Mouse (Mus musculus) frontal cortex, postnatal 25 days (tissue): ENCODE measurements around the gene Dennd4b.
"Not testable (repeated sequence)": the region's sequence is repeated elsewhere in the genome, so short reads cannot be mapped to it uniquely, and the experiment has no call there.

Experiments
- DNase-seq, 2 experiments: peaks; one replicate each; pipeline ENCODE4 v3.0.0; 2022; ENCODE audit warnings: low spot score in 2 of 2

Gene Dennd4b

DNA sequence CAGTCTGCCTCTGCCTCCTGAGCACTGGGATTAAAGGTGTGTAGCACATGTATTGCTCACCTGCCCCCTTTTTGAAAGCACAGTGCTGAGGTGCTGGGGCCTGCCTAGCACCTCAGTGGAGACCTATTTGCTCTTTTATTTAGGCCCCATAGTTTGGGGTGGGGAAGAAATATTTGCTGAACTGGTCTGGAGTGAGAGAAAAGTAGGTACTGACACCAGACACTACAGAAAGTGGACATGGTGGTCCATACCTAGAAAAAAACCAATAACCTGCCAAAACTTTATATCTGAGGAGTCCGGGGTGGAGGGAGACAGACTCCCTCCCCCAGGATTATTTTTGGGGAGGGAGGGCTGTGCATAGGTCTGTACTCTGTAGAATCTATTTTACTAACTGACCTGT, 11.8 kb upstream of the Dennd4b start:
- not testable (repeated sequence) for DNase-seq

DNA sequence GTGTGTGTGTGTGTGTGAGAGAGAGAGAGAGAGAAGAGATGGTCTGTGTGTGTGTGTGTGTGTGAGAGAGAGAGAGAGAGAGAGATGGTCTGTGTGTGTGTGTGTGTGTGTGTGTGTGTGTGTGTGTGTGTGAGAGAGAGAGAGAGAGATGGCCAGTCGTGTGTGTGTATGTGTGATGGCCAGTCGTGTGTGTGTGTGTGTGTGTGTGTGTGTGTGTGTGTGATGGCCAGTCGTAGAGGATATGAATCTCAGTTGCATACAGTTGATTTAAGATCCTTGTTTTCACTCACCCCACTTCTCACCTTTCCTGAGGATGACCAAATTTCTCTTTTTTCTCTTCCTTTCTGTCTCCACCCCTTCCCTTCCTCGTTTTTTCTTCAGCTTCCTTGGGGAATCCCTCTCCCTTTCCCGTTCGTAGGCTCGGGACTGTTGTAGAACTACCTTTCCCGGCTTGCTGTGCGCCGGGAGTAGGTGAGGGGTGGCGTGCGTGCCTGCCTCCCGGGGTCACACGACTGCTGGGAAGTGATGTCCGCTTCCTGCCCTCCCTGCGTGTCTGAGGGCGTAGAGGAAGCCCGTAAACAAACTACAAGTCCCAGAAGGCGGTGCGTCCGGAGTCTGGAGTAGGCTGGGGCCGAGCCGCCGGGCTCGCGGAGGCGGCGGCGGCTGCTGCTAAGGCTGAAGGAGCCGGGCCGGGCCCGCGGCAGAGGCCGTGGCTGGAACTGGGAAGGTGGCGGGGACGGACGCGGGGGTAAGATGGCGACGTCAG, 11.1 kb upstream of the Dennd4b start, which contains the start of gene Crtc2:
TSS of gene Crtc2 (plus strand) at position 511 of the 766 bp plus-strand sequence.
- peak; percentile 90 to 96 for DNase-seq

DNA sequence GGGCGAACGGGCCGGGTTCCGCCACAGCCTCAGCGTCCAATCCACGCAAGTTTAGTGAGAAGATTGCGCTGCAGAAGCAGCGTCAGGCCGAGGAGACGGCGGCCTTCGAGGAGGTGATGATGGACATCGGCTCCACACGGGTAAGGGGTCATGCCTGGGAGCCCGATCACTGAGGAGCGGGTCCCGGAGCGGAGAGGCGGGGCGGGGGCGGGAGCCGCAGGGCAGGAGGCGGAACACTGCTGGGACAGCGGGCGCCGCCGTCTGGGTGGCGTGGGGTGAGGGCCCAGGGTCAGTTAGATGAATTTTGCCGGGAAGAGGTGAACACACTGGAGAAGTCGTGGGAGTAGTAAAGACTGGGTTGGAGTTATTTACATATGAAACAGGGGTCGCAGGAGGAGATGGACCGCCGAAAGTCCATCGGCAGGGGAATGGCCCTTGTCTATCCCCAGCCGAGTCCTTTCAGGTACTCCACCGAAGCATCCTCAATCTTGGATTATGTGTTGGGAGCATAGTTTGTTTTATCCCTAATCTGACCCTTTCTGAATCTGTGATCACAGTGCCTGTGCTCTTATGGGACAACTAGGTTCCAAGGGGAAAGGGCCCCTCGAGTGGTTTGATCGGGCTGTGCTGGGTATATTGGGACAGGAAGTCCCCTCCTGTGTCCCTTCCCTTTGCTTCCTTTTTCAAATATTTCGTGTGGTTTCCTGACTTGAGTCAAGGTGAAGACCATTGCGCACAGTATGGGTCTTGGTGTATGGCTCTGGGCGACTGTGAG, 10.4 kb upstream of the Dennd4b start:
- no peak for DNase-seq

DNA sequence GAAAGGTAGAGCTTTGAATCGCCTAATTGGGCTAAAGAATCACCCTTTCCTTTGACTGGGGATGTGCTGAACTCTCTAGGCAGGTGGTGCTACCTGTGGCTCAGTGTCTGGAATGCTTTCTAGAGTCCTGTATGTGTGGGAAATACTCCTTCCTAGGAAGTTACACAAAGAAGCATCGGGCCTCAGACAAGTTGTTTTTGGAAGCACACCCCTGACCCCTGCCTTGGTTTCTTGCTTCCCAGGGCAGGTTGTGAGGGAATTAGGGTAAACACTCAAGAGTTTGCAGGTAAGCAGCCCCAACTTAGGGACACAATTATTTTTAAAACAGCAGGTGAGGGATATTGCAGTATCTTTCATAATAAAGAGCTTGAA, 9.8 kb upstream of the Dennd4b start:
- DNase-seq: no peak

DNA sequence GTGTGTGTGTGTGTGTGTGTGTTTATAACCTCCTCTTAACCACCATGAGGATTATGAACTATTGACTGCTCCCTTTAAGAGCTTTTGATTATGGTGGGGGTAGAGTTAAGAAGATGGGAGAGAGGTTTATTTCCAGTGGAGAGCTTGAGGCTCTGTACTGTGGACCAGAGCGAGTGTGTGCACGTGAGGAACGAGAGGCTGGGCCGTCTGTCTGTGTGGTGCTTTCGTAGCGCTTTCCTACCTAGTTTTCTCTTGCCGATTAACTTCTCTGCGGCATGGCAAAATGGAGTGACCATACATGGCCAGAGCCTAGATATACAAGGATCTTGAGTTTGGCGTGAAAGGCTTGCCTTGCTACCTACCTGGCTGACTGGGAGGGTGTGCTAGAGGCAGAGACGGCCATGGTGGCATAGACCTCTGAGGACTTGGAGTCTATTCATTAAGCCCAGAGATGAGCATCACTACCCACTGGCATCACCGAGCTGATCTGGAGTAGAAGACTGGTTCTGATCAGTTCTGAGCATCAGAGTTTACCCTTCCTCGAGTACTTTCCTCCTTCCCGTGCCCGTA, 9.1 kb upstream of the Dennd4b start:
- DNase-seq: no peak

DNA sequence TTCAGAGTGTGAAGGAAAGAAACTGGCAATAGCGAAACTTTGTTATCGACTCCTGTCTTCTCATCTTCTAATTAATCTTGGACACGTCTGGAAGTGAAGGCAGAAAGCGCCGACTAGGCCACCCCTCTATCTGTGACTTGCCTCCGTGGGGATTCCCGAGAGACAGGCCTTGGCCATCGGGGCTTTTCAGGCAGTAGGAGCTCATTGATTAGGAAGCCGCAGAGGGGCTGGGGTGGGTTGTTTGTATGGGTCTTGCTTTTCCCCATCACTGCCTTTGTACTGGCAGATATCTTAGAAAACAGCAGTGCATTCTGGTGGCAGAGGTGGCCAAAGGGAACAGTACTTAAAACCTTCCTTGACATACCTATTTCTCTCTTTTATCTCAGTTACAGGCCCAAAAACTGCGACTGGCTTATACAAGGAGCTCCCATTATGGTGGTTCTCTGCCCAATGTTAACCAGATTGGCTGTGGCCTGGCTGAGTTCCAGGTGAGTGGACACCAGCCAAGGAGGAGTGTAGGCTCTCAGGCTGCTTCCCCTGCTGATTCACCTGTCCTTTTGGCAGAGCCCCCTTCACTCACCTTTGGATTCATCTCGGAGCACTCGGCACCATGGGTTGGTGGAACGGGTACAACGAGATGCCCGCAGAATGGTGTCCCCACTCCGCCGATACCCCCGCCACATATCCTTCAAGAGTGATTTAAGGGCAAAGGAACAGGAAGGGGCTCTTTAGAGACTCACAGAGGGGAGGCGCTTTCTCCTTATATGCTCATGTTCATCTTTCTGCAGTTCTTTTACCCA, 8.1 kb upstream of the Dennd4b start:
- no peak for DNase-seq

DNA sequence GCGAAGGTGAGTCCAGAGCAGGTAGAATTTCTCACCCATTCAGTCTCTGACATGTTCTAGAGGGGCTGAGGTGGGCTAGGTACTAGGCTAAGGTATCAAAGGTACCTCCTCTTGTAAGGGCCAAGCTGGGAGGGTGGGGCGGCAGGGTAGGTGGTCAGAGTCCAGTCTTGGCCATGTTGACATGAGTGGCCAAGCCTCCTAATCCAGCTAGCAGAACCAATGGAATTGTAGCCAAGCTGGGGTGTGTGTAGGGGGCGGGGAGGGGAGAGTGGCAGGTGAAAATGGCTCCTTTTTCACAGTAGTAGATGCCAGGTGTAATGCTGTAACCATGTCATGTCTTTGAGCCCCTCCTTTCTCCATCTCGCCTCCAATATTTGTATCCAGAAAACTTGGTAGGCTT, 6.5 kb upstream of the Dennd4b start:
- DNase-seq: no peak

DNA sequence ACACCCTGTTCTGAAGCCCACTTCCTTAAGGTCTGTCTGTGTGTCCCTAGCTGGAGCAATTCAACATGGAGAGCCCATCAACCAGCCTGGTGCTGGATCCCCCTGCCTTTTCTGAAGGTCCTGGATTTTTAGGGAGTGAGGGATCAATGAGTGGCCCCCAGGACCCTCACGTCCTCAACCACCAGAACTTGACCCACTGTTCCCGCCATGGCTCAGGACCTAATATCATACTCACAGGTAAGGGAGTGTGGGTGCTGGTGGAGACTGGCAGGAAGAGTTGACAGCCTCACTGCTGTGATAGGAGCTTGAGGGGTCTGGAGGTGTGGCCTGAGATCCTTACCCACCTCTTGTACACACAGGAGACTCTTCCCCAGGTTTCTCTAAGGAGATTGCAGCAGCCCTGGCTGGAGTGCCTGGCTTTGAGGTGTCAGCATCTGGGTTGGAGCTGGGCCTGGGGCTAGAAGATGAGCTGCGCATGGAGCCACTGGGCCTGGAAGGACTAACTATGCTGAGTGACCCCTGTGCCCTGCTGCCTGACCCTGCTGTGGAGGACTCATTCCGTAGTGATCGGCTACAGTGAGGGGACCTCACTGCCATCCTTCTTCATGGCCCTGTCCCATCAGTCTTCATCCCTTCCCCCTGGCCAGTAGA, 1.7 kb upstream of the Dennd4b start:
- no peak for DNase-seq

DNA sequence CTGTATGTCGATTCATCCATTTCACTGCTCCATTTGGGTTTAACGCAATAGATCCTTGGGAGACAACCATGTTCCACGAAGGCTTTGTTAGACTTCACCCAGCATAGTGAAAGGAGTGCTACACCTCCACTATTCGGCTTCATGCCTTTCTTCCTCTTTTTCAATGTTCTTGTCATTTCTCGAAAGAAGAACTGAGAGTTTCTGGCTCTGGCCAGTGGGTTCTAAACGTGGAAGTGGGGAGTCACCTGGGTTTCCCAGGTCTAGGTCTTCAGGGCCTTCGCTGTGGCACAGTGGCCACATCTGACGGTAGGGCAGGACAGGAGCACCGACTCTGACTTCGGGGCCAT, 325 bp upstream of the Dennd4b start:
- DNase-seq: no peak

DNA sequence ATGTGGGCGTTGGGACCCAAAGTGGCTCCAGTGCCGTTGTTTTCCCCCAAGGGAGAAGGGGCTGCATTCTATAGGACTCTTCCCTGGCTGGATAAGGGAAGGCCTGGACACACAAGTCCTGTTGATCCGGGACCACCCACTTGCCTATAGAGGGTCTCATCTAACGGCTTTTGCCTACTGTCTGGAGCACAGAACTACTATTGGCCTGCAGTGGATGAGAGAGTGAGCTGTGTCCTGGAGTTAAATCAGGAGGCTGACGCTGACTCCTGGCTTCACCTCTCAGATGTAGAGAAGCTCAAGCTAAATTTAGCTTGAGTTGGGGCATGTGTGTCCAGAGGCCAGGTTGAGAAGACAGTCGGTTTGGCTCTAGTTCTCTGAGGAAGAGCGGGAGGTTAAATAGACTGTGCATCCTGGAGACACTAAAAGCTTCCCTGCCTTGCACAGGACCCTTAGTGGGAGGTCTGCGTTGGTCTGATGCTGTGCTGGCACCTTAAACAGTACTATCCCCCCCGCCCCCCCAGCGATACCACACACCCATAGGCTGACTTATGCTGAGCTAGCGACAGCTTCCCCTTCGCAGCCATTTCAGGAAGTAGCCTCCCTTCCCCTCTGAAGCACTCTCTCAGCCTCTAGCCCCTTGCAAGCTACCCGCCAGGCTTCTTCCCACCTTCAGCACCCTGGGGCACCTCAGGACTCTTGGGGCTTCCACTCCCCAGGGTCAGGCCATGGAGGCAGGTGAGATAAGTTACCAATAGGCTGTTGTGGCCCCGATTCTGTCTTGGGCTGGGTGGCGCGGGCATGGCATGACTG, 1.2 kb downstream of the Dennd4b start:
- no peak for DNase-seq

DNA sequence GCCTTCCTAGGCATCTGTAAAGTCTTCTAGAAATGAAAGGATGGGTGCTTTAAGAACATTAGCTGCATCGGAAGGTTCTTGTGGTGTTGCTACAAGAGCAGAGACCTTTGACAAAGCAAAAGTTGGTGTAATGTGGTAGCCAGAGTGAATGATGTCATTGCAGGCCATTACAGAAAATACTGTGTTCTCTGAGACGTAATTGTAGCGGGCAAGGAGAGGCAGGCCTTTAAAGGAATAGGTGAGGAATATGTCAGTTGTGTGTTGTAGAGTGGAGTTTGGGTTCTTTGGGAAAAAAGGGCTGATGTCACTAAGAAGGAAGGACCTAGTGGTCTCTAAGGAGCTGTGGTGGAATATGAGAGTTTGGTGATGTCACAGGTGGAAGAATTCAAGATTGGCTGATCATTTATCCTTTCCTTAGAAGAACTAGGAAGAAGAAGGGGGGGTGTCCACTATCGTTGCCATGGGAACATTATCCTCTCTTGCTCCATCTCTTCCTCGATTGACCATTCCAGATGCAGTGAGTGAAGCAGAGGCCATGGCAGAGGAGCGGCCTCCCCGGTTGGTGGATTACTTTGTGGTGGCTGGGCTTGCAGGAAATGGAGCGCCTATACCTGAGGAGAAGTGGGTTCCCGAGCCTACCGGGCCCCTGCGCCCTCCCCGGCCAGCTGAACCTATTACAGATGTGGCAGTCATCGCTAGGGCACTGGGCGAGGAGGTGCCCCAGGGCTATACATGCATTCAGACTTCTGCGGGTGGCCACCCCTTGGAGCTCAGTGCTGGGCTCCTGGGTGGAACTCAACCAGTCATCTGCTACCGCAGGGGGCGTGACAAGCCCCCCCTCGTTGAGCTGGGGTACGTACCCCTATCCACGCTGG, 2.2 kb downstream of the Dennd4b start:
- no peak for DNase-seq

DNA sequence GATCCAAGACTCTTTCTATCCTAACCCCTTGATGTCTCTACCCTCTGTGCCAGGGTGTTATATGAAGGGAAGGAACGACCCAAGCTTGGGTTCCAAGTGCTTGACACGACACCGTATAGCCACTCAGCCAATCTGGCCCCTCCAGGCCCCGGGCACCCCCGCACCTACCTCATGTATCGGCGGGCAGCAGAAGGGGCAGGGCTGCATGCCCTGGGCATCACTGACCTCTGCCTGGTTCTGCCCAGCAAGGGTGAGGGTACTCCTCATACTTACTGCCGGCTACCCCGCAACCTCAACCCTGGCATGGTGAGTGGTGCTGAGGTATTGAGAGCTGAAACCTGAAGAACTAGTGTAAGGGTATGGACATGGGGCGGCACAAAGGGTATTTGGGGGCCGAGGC, 3.2 kb downstream of the Dennd4b start:
- DNase-seq: no peak

DNA sequence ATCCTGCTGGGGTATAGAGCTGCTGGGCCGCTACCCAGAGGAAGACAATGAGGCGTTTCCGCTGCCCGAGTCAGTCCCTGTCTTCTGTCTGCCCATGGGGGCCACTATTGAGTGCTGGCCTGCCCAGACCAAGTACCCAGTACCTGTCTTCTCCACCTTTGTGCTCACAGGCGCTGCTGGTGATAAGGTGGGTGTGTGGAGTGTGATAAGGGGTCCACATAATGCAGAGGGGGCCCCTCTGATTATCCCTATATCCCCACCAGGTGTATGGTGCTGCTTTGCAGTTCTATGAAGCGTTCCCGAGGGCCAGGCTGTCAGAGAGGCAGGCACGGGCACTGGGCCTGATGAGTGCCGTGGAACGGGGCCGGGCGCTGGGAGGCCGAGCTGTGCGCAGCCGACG, 4.0 kb downstream of the Dennd4b start:
- DNase-seq: no peak

DNA sequence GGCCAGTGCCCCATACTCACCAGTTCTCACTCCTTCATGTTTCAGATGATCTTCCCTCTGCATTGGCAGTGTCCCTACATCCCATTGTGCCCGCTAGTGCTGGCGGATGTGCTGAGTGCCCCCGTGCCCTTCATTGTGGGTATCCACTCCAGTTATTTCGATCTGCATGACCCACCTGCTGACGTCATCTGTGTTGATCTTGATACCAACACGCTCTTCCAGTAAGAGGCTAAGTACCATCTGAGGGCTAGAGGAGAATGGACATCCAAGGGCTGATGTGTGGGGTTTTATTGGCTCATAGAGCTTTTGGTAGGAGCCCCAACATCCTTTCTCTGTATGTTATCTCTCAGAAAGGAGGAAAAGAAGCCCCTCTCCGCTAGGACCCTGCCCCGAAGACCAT, 5.8 kb downstream of the Dennd4b start:
- DNase-seq: no peak

DNA sequence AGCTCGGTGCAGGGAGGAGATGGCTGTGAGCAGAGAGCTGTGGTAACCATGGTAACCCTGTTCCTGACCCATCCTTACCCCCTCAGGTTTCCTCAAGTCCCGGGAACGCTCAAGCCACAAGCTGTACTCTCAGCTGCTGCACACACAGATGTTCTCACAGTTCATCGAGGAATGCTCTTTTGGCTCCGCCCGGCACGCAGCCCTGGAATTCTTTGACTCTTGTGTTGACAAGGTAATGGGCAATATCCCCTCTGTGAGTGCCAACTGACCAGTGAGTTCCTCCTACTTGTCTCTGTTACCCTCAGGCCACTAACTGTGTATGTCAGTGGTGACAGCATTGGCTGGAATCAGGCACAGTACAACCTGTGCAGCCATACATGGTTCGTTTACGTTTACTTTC, 7.2 kb downstream of the Dennd4b start:
- DNase-seq: no peak

DNA sequence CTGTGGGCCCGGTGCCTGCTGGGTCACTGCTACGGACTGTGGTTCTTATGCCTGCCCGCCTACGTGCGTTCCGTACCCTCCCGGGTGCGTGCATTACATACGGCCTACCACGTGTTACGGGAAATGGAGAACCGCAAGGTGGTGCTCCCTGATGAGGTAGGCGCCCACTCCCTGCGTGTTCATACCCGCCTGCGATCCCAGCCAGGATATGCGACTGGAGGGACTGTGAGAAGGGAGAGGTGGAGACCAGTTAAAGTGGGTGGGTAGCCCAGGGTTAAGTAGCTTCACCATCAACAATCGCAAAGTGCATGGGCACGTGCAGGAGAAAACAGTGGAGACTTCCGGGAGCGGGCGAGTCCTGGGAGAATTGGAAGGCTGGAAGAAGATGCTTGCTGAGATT, 8.9 kb downstream of the Dennd4b start:
- DNase-seq: no peak

DNA sequence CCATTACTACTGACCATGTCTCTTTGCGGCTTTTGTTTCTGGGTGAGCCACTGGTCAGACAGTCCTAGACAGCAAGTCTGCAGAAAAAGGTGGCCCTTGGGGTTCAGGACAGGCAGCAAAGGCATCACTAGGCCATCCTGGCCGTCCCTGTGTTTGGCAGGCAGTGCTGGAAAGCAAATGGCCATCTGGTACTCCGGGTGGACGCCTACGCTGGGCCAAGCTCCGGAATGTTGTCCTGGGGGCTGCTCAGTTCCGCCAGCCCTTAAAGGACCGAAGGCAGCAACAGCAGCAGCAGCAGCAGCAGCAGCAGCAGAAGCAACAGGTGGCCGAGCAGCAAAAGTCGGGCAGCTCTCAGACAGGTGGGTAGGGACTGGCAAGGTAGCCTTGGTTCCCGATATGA, 10.3 kb downstream of the Dennd4b start:
- no peak for DNase-seq

DNA sequence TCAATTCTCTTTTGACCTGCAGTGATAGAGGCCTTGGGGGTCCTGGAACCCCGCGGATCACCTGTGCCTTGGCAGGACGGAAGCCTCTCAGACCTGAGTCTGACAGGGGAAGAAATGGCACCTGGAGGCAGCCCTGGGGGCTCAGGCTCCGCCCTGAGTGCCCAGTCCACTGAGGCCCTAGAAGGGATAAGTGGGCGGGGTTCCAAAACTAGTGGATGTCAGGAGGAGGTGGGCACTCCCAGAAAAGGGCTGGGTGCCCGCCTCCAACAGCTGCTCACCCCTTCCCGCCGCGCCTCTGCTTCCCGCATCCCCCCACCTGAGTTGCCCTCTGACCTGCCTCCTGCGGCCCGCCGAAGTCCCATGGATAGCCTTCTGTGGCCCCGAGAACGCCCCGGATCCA, 11.9 kb downstream of the Dennd4b start:
- no peak for DNase-seq

DNA sequence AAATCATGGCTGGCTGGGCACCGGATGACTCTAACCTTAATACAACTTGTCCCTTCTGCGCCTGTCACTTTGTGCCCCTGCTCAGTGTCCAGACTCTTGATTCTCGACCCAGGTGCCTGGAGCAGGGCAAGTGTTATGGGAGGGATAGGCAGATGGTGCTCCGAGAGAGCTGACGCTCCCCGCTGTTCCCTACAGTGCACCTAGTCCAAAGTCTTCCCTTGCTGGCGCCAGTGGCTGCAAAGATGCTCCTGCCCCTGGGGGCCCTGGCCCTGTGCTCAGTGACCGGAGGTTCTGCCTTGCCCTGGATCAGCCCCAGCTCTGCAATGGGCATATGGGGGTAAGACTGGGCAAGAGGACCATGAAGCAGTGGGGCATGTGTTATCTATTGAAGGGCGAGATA, 12.8 kb downstream of the Dennd4b start:
- DNase-seq: no peak

DNA sequence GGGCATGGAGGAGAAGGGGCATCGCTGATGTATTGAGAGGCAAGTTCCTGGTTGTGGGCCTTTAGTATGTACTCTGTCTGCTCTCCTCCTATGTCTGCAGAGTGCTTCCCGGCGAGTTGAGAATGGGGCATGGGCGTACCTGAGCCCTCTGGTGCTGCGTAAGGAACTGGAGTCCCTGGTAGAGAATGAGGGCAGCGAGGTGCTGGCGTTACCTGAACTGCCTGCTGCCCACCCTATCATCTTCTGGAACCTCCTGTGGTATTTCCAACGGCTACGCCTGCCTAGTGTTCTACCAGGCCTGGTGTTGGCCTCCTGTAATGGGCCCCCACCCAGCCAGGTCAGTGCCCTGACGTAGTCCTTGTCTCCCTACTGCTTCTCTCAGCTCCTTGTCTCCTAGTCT, 13.2 kb downstream of the Dennd4b start:
- no peak for DNase-seq
